Mouse (Mus musculus): ENCODE measurements around the gene Ces1b.
A peak's percentile ranks its signal among the peaks of the same experiment; 100 is the strongest.

Ces1b gene

DNA sequence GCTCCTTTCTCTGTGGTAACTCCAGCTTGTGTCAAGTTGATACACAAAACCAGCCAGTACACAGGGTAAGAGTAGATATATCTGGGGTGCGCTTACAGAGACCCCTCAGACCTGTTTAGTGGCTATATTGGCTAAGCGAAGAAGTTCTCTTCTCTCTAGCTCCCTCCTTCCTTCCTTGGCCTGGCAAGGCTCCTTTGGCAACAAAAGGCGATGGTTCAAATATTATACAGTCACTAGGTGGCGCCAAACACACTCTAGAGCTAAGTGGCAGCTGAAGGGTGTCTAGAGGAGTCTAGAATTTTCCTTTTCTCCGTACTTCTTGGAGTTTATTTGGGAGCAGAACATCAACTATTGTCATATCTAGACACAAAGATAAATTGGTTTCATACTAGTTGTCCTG is 69.5 kb downstream of the Ces1b start:
- DNase-seq (ENCODE audit: low read depth) = peak; percentile 88
